Mouse (Mus musculus): ENCODE measurements around the gene Tcp11l2.

DNA sequence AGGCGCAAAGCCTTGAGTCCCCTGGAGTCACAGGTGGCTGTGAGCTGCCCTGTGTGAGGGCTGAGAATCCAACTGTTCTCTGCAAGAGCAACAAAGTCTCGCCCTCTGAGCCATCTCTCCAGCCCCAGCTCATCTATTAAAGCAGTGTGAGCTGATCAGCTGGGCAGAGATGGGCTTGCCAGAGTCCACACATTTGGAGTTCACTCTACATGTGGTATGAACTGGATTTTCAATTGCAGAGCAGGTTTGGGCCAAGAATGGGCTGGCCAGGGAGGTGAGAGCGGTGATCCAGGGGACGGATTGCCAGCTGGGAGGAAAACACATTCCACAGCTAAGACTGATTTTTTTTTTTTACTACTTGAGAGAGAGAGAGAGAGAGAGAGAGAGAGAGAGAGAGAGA is 80.2 kb downstream of the Tcp11l2 start:
- TF ChIP-seq TAL1 (IDR thresholded peaks at IDR 0.05; ENCODE audit: low read length): no peak
- no peak for TF ChIP-seq EP300 (IDR thresholded peaks at IDR 0.05; ENCODE audit: low read depth in 1 of 2, low read length in 2 of 2)
- no peak for TF ChIP-seq POLR2A (IDR thresholded peaks at IDR 0.05; ENCODE audit: control insufficient read depth in 1 of 2, insufficient read depth in 1 of 2, low read depth in 1 of 2, low read length in 2 of 2, poor library complexity in 1 of 2)
- TF ChIP-seq CHD1 (IDR thresholded peaks at IDR 0.05; ENCODE audit: low read depth, low read length): no peak
- TF ChIP-seq MXI1 (IDR thresholded peaks at IDR 0.05; ENCODE audit: low read depth, low read length): no peak
- no peak for TF ChIP-seq BHLHE40 (IDR thresholded peaks at IDR 0.05; ENCODE audit: borderline replicate concordance, low read depth, low read length)

Data from MEL (cell line).